Mouse (Mus musculus): ENCODE data around the gene Cotl1. TPM values are rescaled to one million over a fixed set of nuclear protein-coding genes. Genes with fewer than 3 reads are reported as not detected.

Cotl1 gene
- polyA plus RNA-seq (2012; fragmentation: generic; extraction: Trizol) = 144 TPM

- H3ac ChIP-seq (ENCODE audit: control insufficient read depth, insufficient read length) = peak within 1 kb of the TSS; percentile 12
- peak within 1 kb of the TSS; percentile 76 for H3K4me3 ChIP-seq
- H3K4me2 ChIP-seq (ENCODE audit: low read depth) = peak within 1 kb of the TSS; percentile 95
- no peaks in the 10 kb centered on the region for H3K36me3 ChIP-seq (ENCODE audit: control insufficient read depth, insufficient read depth)
- H3K27me3 ChIP-seq (ENCODE audit: control insufficient read depth, insufficient read depth, insufficient read length) = no peaks in the 10 kb centered on the region
- H3K79me2 ChIP-seq (ENCODE audit: control insufficient read depth, insufficient read depth) = peaks cover 26% of the 10 kb centered on the region
- TF ChIP-seq E2F4 (IDR thresholded peaks at IDR 0.05; ENCODE audit: insufficient read depth) (peak; percentile 6), POLR2A (IDR thresholded peaks at IDR 0.05; ENCODE audit: insufficient read length, low read depth) (peak; percentile 99), MAX (IDR thresholded peaks at IDR 0.05; ENCODE audit: low read depth) (no peak), POLR2AphosphoS2 (IDR thresholded peaks at IDR 0.05; ENCODE audit: insufficient read length, low read depth) (peak; percentile 98), USF1 (IDR thresholded peaks at IDR 0.05; ENCODE audit: low read depth) (no peak), SRF (IDR thresholded peaks at IDR 0.05; ENCODE audit: control insufficient read depth, insufficient read length, low read depth) (no peak), TCF3 (IDR thresholded peaks at IDR 0.05; ENCODE audit: insufficient read length, low read depth) (no peak), CEBPB (IDR thresholded peaks at IDR 0.05; ENCODE audit: insufficient read depth, poor library complexity, severe bottlenecking) (peak; percentile 100), TCF12 (IDR thresholded peaks at IDR 0.05; ENCODE audit: insufficient read depth, poor library complexity, severe bottlenecking) (no peak), MYOD1 (IDR thresholded peaks at IDR 0.05; ENCODE audit: control insufficient read depth in 1 of 3, insufficient read length in 2 of 3, low read depth in 2 of 3) (no peak), REST (IDR thresholded peaks at IDR 0.05; ENCODE audit: insufficient read depth, insufficient read length) (peak; percentile 24), MYOG (IDR thresholded peaks at IDR 0.05; ENCODE audit: control insufficient read depth in 1 of 3, insufficient read depth in 1 of 3, insufficient read length in 2 of 3, low read depth in 2 of 3) (peak in 1 of 3 experiments; percentile 2)
Measured at GRCm38 (mm10) chr8:119840275-119840808, at the start of gene Cotl1. TSS of gene Cotl1 (minus strand) at chr8:119840544.

DNA sequence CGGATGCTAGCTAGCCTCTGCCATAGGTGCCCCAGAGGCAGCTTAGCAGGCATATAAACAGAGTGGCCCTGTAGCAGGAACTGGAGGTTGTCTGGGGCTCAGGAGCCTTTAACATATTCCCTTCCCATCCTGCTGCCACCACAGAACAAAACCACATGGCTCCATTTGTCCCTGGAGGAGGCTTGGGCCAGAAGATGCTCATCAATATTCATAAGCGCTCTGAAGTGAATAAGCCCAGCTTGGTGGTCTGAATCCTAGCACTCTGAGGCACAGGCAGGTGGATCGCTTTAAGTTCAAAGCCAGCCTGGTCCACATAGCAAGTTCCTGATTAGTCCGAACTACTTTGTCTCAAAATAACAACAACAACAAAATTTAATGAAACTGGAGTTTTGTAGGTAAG is 47.7 kb upstream of the Cotl1 start:
- no peaks in the 10 kb centered on the region for H3K27me3 ChIP-seq (ENCODE audit: control insufficient read depth, insufficient read depth, insufficient read length)
- H3K4me2 ChIP-seq (ENCODE audit: low read depth) = no peak overlapping the region
- no peak overlapping the region for H3K4me3 ChIP-seq
- no peak for TF ChIP-seq SRF (IDR thresholded peaks at IDR 0.05; ENCODE audit: control insufficient read depth, insufficient read length, low read depth)
- no peak for TF ChIP-seq CEBPB (IDR thresholded peaks at IDR 0.05; ENCODE audit: insufficient read depth, poor library complexity, severe bottlenecking)
- no peaks in the 10 kb centered on the region for H3K79me2 ChIP-seq (ENCODE audit: control insufficient read depth, insufficient read depth)
- no peaks in the 10 kb centered on the region for H3K36me3 ChIP-seq (ENCODE audit: control insufficient read depth, insufficient read depth)
- no peak overlapping the region for H3ac ChIP-seq (ENCODE audit: control insufficient read depth, insufficient read length)

DNA sequence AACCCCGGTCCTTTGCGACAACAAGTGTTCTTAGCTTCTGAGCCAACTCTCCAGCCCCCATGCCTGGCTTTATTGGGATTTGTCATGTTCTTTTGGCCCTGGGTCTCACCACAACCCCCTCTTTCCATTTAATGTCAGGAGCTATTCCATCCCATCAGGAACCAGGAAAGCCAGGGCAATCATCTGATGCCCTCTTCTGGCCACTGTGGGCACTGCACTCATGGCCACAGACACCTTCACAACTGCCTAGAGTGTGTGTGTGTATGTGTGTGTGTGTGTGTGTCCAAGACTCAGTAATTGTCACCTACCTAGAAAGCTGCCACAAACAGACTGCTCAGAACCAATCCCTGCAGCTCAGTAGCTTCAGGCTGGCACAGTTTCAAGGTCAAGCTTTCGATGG is 46.8 kb upstream of the Cotl1 start:
- H3ac ChIP-seq (ENCODE audit: control insufficient read depth, insufficient read length) = no peak overlapping the region
- no peak for TF ChIP-seq POLR2A (IDR thresholded peaks at IDR 0.05; ENCODE audit: insufficient read length, low read depth)
- TF ChIP-seq CEBPB (IDR thresholded peaks at IDR 0.05; ENCODE audit: insufficient read depth, poor library complexity, severe bottlenecking) = no peak
- TF ChIP-seq MYOD1 (IDR thresholded peaks at IDR 0.05; ENCODE audit: control insufficient read depth in 1 of 3, insufficient read length in 2 of 3, low read depth in 2 of 3) = no peak
- no peak for TF ChIP-seq TCF12 (IDR thresholded peaks at IDR 0.05; ENCODE audit: insufficient read depth, poor library complexity, severe bottlenecking)
- TF ChIP-seq REST (IDR thresholded peaks at IDR 0.05; ENCODE audit: insufficient read depth, insufficient read length) = no peak
- TF ChIP-seq TCF3 (IDR thresholded peaks at IDR 0.05; ENCODE audit: insufficient read length, low read depth) = no peak
- no peak for TF ChIP-seq E2F4 (IDR thresholded peaks at IDR 0.05; ENCODE audit: insufficient read depth)
- no peak for TF ChIP-seq POLR2AphosphoS2 (IDR thresholded peaks at IDR 0.05; ENCODE audit: insufficient read length, low read depth)
- no peak for TF ChIP-seq MAX (IDR thresholded peaks at IDR 0.05; ENCODE audit: low read depth)
- no peak for TF ChIP-seq USF1 (IDR thresholded peaks at IDR 0.05; ENCODE audit: low read depth)
- TF ChIP-seq MYOG (IDR thresholded peaks at IDR 0.05; ENCODE audit: control insufficient read depth in 1 of 3, insufficient read depth in 1 of 3, insufficient read length in 2 of 3, low read depth in 2 of 3) = no peak
- TF ChIP-seq SRF (IDR thresholded peaks at IDR 0.05; ENCODE audit: control insufficient read depth, insufficient read length, low read depth) = no peak
- H3K79me2 ChIP-seq (ENCODE audit: control insufficient read depth, insufficient read depth) = no peaks in the 10 kb centered on the region
- H3K36me3 ChIP-seq (ENCODE audit: control insufficient read depth, insufficient read depth) = no peaks in the 10 kb centered on the region
- H3K4me3 ChIP-seq = no peak overlapping the region
- no peak overlapping the region for H3K4me2 ChIP-seq (ENCODE audit: low read depth)
- no peaks in the 10 kb centered on the region for H3K27me3 ChIP-seq (ENCODE audit: control insufficient read depth, insufficient read depth, insufficient read length)

GRCm38 (mm10) chr8:119885612-119886011 is 45.3 kb upstream of the Cotl1 start:
- H3ac ChIP-seq (ENCODE audit: control insufficient read depth, insufficient read length) = no peak overlapping the region
- no peak overlapping the region for H3K4me3 ChIP-seq
- H3K36me3 ChIP-seq (ENCODE audit: control insufficient read depth, insufficient read depth) = no peaks in the 10 kb centered on the region
- H3K27me3 ChIP-seq (ENCODE audit: control insufficient read depth, insufficient read depth, insufficient read length) = no peaks in the 10 kb centered on the region
- H3K79me2 ChIP-seq (ENCODE audit: control insufficient read depth, insufficient read depth) = no peaks in the 10 kb centered on the region
- H3K4me2 ChIP-seq (ENCODE audit: low read depth) = peak overlapping the region; percentile 57
- no peak for TF ChIP-seq REST (IDR thresholded peaks at IDR 0.05; ENCODE audit: insufficient read depth, insufficient read length)
- peak in 2 of 3 experiments; percentile 27 to 47 for TF ChIP-seq MYOG (IDR thresholded peaks at IDR 0.05; ENCODE audit: control insufficient read depth in 1 of 3, insufficient read depth in 1 of 3, insufficient read length in 2 of 3, low read depth in 2 of 3)
- TF ChIP-seq MYOD1 (IDR thresholded peaks at IDR 0.05; ENCODE audit: control insufficient read depth in 1 of 3, insufficient read length in 2 of 3, low read depth in 2 of 3) = peak in 2 of 3 experiments; percentile 83 to 88

- H3K4me3 ChIP-seq = no peak overlapping the region
Measured at GRCm38 (mm10) chr8:119883281-119883680, 42.9 kb upstream of the Cotl1 start.

More at GRCm38 (mm10) chr8:119883281-119883680, 42.9 kb upstream of the Cotl1 start:
- Histone ChIP-seq H3K79me2 (ENCODE audit: control insufficient read depth, insufficient read depth) (no peaks in the 10 kb centered on the region), H3K36me3 (ENCODE audit: control insufficient read depth, insufficient read depth) (no peaks in the 10 kb centered on the region), H3ac (ENCODE audit: control insufficient read depth, insufficient read length) (no peak overlapping the region), H3K27me3 (ENCODE audit: control insufficient read depth, insufficient read depth, insufficient read length) (no peaks in the 10 kb centered on the region), H3K4me2 (ENCODE audit: low read depth) (no peak overlapping the region)
- TF ChIP-seq E2F4 (IDR thresholded peaks at IDR 0.05; ENCODE audit: insufficient read depth) (no peak), TCF12 (IDR thresholded peaks at IDR 0.05; ENCODE audit: insufficient read depth, poor library complexity, severe bottlenecking) (no peak), USF1 (IDR thresholded peaks at IDR 0.05; ENCODE audit: low read depth) (no peak), MYOG (IDR thresholded peaks at IDR 0.05; ENCODE audit: control insufficient read depth in 1 of 3, insufficient read depth in 1 of 3, insufficient read length in 2 of 3, low read depth in 2 of 3) (no peak), POLR2AphosphoS2 (IDR thresholded peaks at IDR 0.05; ENCODE audit: insufficient read length, low read depth) (no peak), TCF3 (IDR thresholded peaks at IDR 0.05; ENCODE audit: insufficient read length, low read depth) (no peak), MAX (IDR thresholded peaks at IDR 0.05; ENCODE audit: low read depth) (no peak), REST (IDR thresholded peaks at IDR 0.05; ENCODE audit: insufficient read depth, insufficient read length) (no peak)

Data from myocyte (in vitro differentiated cells).